Mouse (Mus musculus) limb, embryonic 15.5 days (tissue): ENCODE measurements around the gene Wwp2. TPM values are rescaled to one million over a fixed set of nuclear protein-coding genes. Genes with fewer than 3 reads are reported as not detected.
A peak's percentile ranks its signal among the peaks of the same experiment; 100 is the strongest.

ENCODE experiments used
- ATAC-seq: fragments of 200-750 bp; cut with Nextera tagmentation; 2 replicates; pipeline ENCODE4 v1.8.0; 2017; ENCODE audit warnings: low read depth, moderate TSS enrichment; ENCODE audit not compliant: insufficient number of reproducible peaks, low FRiP score, low TSS enrichment
- H3K27ac ChIP-seq: fragments of 300-500 bp; sonication (generic); 2 replicates; pipeline ENCODE4 v1.5.1; 2015; ENCODE audit warnings: moderate library complexity, mild to moderate bottlenecking, inconsistent platforms
- H3K27me3 ChIP-seq: fragments of 300-500 bp; sonication (generic); 2 replicates; pipeline ENCODE4 v1.6.1; 2015; ENCODE audit warnings: inconsistent platforms
- H3K36me3 ChIP-seq: fragments of 300-500 bp; sonication (generic); 2 replicates; pipeline ENCODE4 v1.6.1; 2015; ENCODE audit warnings: inconsistent platforms
- H3K4me1 ChIP-seq: fragments of 300-500 bp; sonication (generic); 2 replicates; pipeline ENCODE4 v1.6.1; 2015; ENCODE audit warnings: inconsistent platforms
- H3K4me2 ChIP-seq: fragments of 300-500 bp; sonication (generic); 2 replicates; pipeline ENCODE4 v1.6.1; 2015; ENCODE audit warnings: mild to moderate bottlenecking, inconsistent platforms
- H3K4me3 ChIP-seq: fragments of 300-500 bp; sonication (generic); 2 replicates; pipeline ENCODE4 v1.5.1; 2015; ENCODE audit warnings: mild to moderate bottlenecking, inconsistent platforms
- H3K9ac ChIP-seq: fragments of 300-500 bp; sonication (generic); 2 replicates; pipeline ENCODE4 v1.6.1; 2015; ENCODE audit warnings: inconsistent platforms
- H3K9me3 ChIP-seq: fragments of 300-500 bp; sonication (generic); 2 replicates; pipeline ENCODE4 v1.6.1; 2016; ENCODE audit warnings: inconsistent platforms
- WGBS: fragments of 180-500 bp; shearing (Covaris S2); methylation state at CpG from one replicate; pipeline ENCODE4 v1.1.7; 2015; 5-methylcytosine and 5-hydroxymethylcytosine counted together
- polyA plus RNA-seq: library from polyadenylated mRNA; unstranded; fragments of >200 nt; fragmentation: Nextera tagmentation; extraction: Ambion mirVana; gene quantifications from 2 replicates; pipeline ENCODE4 v1.2.1, GENCODE M21; 2015

Gene Wwp2
- polyA plus RNA-seq, 1 experiment from 2014 or later = 119 TPM

DNA sequence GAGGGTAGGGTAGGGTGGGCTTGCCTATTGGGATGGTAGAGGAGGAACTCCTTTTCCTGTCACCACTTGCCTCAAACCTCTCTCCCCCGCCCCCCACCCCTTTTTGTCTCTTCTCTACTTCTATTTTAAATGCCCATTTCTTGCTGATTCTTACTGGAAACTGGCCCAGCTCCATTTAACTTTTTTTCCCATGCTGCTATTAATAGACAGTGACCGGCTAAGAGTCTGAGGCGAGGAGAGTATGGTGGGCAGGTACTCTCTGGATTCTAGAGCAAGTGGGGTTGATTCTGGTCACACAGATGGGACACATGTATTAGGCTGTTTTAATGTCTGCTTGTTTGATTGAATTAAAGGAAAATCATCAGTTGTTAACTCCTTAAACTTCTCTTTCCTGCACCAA, 63.4 kb downstream of the Wwp2 start:
- Histone ChIP-seq H3K4me2 (no peak overlapping the region), H3K36me3 (no peaks in the 10 kb centered on the region), H3K4me1 (peaks cover 53% of the 10 kb centered on the region), H3K9ac (no peak overlapping the region), H3K9me3 (no peaks in the 10 kb centered on the region), H3K4me3 (no peak overlapping the region), H3K27ac (no peak overlapping the region), H3K27me3 (no peaks in the 10 kb centered on the region)
- no peak for ATAC-seq
- WGBS = 67% methylated on average over 3 of the region's 3 CpGs

DNA sequence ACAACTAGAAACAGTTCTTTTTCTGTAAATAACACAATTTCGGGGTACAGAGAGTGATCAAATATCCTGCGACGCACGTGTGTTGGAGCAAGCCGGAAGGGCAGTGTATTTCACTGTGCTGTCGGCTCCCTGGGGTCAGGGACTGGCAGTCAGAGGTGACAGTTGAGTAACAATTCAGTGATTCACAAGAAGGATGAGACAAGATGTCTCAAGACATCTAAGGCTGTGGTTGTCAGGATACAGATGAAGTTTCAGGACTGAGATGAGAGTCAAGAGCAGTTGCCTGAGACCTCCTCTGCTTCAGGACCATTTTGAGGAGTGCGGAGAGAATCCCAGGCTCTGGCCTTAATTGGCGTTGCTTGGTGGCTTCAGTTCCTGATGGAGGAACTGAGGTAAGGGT, 66.2 kb downstream of the Wwp2 start:
- peaks cover 52% of the 10 kb centered on the region for H3K4me1 ChIP-seq
- no peak for ATAC-seq
- no peak overlapping the region for H3K4me3 ChIP-seq
- H3K4me2 ChIP-seq = no peak overlapping the region
- H3K9me3 ChIP-seq = no peaks in the 10 kb centered on the region
- H3K27me3 ChIP-seq = no peaks in the 10 kb centered on the region
- 88% methylated on average over 8 of the region's 8 CpGs for WGBS
- 0 out of 2 replicates have a peak, but pooled peaks cover 5% of the 10 kb centered on the region for H3K36me3 ChIP-seq
- no peak overlapping the region for H3K9ac ChIP-seq
- peak overlapping the region; percentile 75 for H3K27ac ChIP-seq

DNA sequence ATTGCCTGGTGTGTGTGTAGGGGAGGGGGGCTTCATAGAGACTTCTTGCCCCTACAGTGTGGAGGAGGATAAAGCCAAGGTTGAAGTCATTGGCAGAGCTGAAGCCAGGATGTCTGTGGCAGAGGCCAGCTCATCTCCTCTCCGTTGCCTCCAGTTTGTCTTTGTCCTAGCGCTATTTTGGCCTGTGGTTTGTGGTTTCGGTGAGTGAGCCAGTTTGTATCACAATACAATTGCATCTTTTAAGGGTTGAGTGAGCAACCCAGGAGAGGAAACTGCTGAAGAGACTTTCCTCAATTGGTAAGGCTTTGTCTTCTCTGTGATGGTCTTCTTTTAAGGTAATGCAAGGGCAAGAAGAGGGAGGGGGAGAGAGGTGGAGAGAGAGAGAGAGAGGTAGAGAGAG, 66.8 kb downstream of the Wwp2 start:
- peaks cover 46% of the 10 kb centered on the region for H3K4me1 ChIP-seq
- 64% methylated on average over 3 of the region's 3 CpGs for WGBS

DNA sequence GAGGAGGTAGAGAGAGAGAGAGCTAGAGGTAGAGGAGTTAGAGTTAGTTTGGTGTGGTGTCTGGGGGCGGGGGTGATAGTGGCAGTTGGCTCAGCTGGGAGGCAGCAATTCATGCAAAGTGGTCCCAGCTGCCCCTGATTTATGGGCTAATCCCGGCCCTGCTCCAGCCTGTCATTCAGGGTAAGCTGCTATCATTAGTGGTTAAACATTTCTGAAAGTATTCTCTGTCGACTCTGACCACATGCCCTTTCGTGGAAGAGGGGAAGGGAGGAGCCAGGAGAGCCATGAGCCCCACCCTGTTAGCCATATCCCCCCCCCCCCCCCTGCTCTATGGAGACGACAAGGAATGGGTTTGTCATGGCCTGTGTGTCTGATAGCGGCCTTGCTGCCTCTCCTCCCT, 67.2 kb downstream of the Wwp2 start:
- Histone ChIP-seq H3K4me1 (peaks cover 43% of the 10 kb centered on the region), H3K9me3 (no peaks in the 10 kb centered on the region), H3K4me2 (no peak overlapping the region), H3K27ac (peak overlapping the region; percentile 75), H3K27me3 (no peaks in the 10 kb centered on the region), H3K36me3 (0 out of 2 replicates have a peak, but pooled peaks cover 5% of the 10 kb centered on the region), H3K4me3 (no peak overlapping the region), H3K9ac (no peak overlapping the region)
- peak; percentile 70 for ATAC-seq
- 5% methylated on average over 6 of the region's 6 CpGs for WGBS

More for the DNA sequence above, 66.8 kb downstream of the Wwp2 start:
- no peaks in the 10 kb centered on the region for H3K9me3 ChIP-seq
- peak overlapping the region; percentile 75 for H3K27ac ChIP-seq
- no peak overlapping the region for H3K4me2 ChIP-seq
- H3K9ac ChIP-seq = no peak overlapping the region
- H3K4me3 ChIP-seq = no peak overlapping the region
- H3K36me3 ChIP-seq = 0 out of 2 replicates have a peak, but pooled peaks cover 5% of the 10 kb centered on the region
- ATAC-seq = no peak
- no peaks in the 10 kb centered on the region for H3K27me3 ChIP-seq

DNA sequence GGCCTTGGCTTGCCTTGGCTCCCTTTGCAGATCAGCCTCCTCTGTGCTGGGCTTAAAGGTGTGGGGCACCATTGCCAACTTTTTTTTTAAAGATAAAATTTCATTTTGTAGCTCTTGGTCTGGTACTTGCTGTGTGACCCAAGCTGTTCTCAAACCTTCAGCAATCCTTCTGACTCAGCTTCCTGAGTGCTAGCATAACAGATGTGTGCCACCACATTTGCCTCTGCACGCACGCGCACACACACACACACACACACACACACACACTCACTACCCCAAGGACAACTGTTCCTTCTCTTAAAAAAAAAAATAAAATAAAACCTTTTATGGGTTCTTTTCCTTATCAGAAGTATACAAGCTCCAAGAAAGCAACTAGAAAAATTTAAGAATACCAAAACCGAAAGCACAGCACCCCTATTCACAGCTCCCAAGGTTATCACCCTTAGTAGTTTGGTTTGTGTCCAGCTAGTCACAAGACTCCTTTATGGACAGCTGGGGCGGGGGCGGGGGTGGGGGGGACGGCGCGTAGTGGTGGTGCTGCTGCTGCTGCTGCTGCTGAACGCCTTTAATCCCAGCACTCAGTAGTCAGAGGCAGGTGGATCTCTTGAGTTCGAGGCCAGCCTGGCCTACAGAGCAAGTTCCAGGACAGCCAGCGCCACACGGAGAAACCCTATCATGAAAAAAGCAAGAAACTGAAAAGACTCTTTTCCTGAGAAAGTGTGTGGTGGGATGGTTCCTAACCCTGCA, 68.2 kb downstream of the Wwp2 start:
- Histone ChIP-seq H3K4me1 (peaks cover 34% of the 10 kb centered on the region), H3K9me3 (no peaks in the 10 kb centered on the region), H3K27ac (peak overlapping the region; percentile 75), H3K27me3 (no peaks in the 10 kb centered on the region), H3K4me3 (no peak overlapping the region), H3K4me2 (no peak overlapping the region), H3K36me3 (0 out of 2 replicates have a peak, but pooled peaks cover 5% of the 10 kb centered on the region), H3K9ac (no peak overlapping the region)
- no peak for ATAC-seq
- 73% methylated on average over 13 of the region's 13 CpGs for WGBS

DNA sequence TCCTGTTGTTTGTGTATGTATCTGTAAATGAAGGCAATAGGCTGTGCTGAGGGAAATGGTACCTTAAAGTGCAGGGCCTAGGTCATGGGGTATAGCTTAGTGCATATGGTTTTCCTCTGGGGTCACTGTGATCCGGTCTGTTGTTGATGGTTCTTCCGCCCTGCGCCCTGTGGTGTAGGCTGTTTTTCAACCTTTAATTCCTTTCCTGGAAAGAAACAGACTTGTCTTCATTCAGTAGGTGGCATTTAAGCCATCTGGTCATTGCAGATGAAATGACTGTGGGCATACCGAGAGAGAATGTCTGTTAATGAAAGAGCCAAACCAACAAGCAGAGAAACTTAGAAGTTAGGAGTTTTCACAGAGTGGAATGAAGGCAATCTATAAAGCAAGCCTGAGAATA, 69.1 kb downstream of the Wwp2 start:
- no peak for ATAC-seq
- H3K4me3 ChIP-seq = no peak overlapping the region
- H3K27me3 ChIP-seq = no peaks in the 10 kb centered on the region
- WGBS = 73% methylated on average over 4 of the region's 4 CpGs
- peaks cover 31% of the 10 kb centered on the region for H3K4me1 ChIP-seq
- no peak overlapping the region for H3K9ac ChIP-seq
- H3K9me3 ChIP-seq = no peaks in the 10 kb centered on the region
- H3K36me3 ChIP-seq = 0 out of 2 replicates have a peak, but pooled peaks cover 5% of the 10 kb centered on the region
- no peak overlapping the region for H3K4me2 ChIP-seq
- peak overlapping the region; percentile 59 for H3K27ac ChIP-seq

DNA sequence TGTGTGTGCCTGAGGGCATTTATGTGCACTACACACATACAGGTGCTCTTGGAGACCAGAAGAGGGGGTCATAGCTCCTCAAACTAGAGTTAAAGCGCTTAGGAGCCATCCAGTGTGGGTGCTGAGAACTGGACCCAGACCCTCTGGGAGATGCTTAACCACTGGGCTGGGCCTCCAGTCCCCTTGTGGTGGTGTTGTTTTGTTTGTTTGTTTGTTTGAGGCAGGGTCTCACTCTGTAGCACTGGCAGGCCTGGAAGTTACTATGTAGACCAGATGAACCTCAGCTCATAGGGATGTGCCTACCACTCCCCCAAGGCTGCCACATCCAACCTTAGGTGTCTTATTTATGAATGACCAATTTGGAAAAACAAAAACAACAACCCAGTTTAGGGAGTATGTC, 70.9 kb downstream of the Wwp2 start:
- 93% methylated on average over 1 of the region's 1 CpGs for WGBS
- ATAC-seq = no peak
- Histone ChIP-seq H3K4me2 (no peak overlapping the region), H3K9ac (no peak overlapping the region), H3K27ac (no peak overlapping the region), H3K9me3 (no peaks in the 10 kb centered on the region), H3K36me3 (0 out of 2 replicates have a peak, but pooled peaks cover 5% of the 10 kb centered on the region), H3K27me3 (no peaks in the 10 kb centered on the region), H3K4me3 (no peak overlapping the region), H3K4me1 (peaks cover 36% of the 10 kb centered on the region)

DNA sequence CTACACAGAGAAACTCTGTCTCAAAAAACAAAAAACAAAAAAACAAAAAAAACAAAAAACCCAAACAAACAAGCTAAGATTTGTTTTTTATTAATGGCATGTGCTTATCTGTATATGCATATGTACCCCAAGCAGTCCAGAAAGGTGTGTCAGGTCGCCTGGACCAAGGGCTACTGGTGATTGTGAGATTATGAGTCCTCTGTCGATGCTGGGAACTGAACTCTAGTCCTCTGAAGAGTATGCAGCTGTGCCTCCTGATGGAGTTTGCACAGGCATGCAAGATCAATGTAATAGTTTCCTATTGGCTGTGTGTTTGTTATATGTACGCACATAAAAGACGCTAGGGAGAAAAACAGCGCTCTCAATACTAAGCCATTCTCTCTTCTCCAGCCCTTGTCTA, 74.0 kb downstream of the Wwp2 start:
- 85% methylated on average over 5 of the region's 5 CpGs for WGBS
- no peak overlapping the region for H3K4me2 ChIP-seq
- peaks cover 9% of the 10 kb centered on the region for H3K4me1 ChIP-seq
- no peaks in the 10 kb centered on the region for H3K27me3 ChIP-seq
- no peak overlapping the region for H3K9ac ChIP-seq
- 0 out of 2 replicates have a peak, but pooled peaks cover 5% of the 10 kb centered on the region for H3K36me3 ChIP-seq
- no peak overlapping the region for H3K4me3 ChIP-seq
- peak overlapping the region; percentile 74; the same call in 1 of the 2 replicates for H3K27ac ChIP-seq
- H3K9me3 ChIP-seq = no peaks in the 10 kb centered on the region
- ATAC-seq = no peak

DNA sequence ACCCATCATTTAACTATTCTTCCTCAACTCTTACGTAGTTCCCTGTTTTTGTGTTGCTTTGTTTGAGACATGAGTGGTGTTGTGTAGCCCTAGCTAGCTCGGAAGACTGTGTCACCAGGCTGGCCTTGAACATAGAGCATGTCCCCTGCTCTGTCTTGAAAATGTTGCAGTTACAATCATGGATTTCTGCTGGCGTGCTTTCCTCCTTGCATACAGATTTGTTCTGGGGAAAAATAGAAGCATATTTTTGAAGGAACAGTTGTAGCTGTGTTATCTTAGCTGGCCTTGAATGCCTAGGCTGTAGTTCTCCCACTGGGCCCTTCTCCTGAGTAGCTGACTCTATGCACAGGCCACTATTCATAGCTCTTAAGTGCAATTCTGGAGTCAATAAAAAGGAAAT, 74.6 kb downstream of the Wwp2 start:
- Histone ChIP-seq H3K9me3 (no peaks in the 10 kb centered on the region), H3K9ac (no peak overlapping the region), H3K4me2 (no peak overlapping the region), H3K4me3 (no peak overlapping the region), H3K4me1 (peaks cover 5% of the 10 kb centered on the region; the same call in 1 of the 2 replicates), H3K27me3 (no peaks in the 10 kb centered on the region), H3K27ac (peak overlapping the region; percentile 74), H3K36me3 (0 out of 2 replicates have a peak, but pooled peaks cover 5% of the 10 kb centered on the region)
- no peak for ATAC-seq
- 75% methylated on average over 3 of the region's 3 CpGs for WGBS

DNA sequence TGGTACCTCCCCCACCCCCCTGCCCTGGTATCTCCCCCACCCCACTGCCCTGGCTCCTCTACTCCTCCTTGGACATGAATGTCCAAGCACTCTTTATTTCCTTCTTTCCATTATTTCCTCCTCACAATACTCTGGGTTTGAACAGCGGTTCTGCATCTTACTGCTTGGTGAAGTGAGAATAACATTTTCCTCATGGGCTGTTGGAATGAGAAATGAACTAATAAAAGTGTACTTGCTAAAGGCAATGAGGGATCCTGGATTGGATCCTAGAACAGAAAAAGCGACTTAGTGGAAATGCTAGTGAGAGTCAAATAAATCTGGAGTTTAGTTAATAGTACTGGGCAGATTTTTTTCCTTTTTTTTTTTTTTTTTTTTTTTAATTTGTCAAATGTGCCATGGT, 77.1 kb downstream of the Wwp2 start:
- 0 out of 2 replicates have a peak, but pooled peaks cover 5% of the 10 kb centered on the region for H3K4me1 ChIP-seq
- 35% methylated on average over 2 of the region's 2 CpGs for WGBS
- no peak overlapping the region for H3K9ac ChIP-seq
- H3K9me3 ChIP-seq = no peaks in the 10 kb centered on the region
- H3K36me3 ChIP-seq = peaks cover 3% of the 10 kb centered on the region; the same call in 1 of the 2 replicates
- H3K27me3 ChIP-seq = no peaks in the 10 kb centered on the region
- no peak overlapping the region for H3K4me2 ChIP-seq
- no peak overlapping the region for H3K4me3 ChIP-seq
- no peak overlapping the region for H3K27ac ChIP-seq
- ATAC-seq = no peak

DNA sequence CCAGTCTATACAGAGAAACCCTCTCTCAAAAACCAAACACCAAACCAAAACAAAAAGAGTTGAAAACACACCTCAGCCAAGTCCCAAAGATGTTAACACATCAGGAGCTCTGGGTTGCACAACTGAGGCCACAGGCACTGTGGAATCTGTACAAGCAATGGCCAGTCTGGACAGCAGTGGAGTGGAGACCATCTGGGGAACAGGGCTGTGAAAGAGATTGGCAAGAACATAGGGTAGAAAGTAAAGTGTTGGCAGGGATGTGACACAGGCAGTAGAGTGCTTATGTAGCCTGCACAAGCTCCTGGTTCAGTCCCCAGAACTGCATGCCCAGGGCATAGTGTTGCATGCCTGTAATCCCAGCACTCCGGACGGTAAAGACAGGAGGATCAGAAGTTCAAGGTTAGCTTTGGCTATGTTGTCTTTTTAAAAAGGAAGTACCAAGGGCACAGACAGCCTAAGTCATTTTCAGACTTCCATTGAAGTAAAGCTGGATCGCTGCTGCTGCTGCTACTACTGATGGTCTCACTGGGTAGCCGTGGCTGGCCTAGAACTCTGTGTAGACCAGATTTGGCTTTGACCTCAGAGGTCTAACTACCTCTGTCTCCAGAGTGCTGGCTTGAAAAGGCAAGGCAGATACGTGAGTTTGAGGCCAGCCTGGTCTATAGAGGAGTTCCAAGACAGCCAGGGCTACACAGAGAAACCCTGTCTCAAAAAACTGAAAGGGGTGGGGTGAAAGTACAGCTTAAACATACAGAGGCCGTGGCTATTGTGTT, 79.0 kb downstream of the Wwp2 start:
- Histone ChIP-seq H3K27ac (no peak overlapping the region), H3K4me1 (peaks cover 17% of the 10 kb centered on the region), H3K36me3 (peaks cover 3% of the 10 kb centered on the region; the same call in 1 of the 2 replicates), H3K9ac (no peak overlapping the region), H3K4me3 (no peak overlapping the region), H3K9me3 (no peaks in the 10 kb centered on the region), H3K4me2 (no peak overlapping the region), H3K27me3 (no peaks in the 10 kb centered on the region)
- 90% methylated on average over 6 of the region's 6 CpGs for WGBS
- 0 out of 2 replicates have a peak, but pooled peaks have one; percentile 26 for ATAC-seq

DNA sequence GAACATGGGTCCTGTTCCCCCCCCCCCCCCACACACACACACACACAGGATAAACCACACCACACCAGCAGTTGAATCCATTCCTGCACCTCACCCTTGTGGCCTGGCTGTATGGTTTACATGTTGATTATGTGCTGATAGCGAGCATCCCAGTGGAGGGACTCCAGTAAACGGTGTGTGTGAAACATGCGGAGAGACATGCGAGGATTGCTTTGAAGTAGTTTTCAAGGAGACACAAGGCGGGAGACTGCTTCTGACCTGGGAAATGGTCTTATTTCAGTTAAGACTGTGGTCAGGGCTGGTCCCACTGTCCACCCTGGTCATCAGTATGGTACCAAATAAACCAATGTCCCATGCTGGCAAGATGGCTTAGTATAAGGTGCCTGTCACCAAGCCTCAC, 82.6 kb downstream of the Wwp2 start:
- Histone ChIP-seq H3K27me3 (no peaks in the 10 kb centered on the region), H3K4me1 (peaks cover 21% of the 10 kb centered on the region), H3K4me3 (no peak overlapping the region), H3K4me2 (no peak overlapping the region), H3K9ac (no peak overlapping the region), H3K27ac (peak overlapping the region; percentile 62), H3K36me3 (peaks cover 3% of the 10 kb centered on the region; the same call in 1 of the 2 replicates), H3K9me3 (no peaks in the 10 kb centered on the region)
- ATAC-seq = no peak
- 79% methylated on average over 5 of the region's 5 CpGs for WGBS
